Mouse (Mus musculus) hematopoietic multipotent progenitor cell, adult 10-12 weeks (in vitro differentiated cells): ENCODE results near the gene Commd9. TPM values are rescaled to one million over a fixed set of nuclear protein-coding genes. Genes with fewer than 3 reads are reported as not detected.

ENCODE experiments used
- polyA plus RNA-seq: library from polyadenylated mRNA; stranded (reverse); fragments of >175 nt; gene quantifications from 2 replicates; pipeline ENCODE4 v1.2.3, GENCODE M21; 2012; ENCODE audit warnings: low replicate concordance

Gene Commd9
- polyA plus RNA-seq = 5.3 and 45.5 TPM in 2 replicates

GRCm38 (mm10) chr2:101885768-101886438, at the start of gene Commd9:
Commd9 (plus strand) TSS chr2:101886247.

GRCm38 (mm10) chr2:101882998-101883397, 3.0 kb upstream of the Commd9 start, which contains the start of gene Prr5l:
Prr5l (minus strand) TSS chr2:101883027.

Other genes with a start within 250 kb of the Commd9 start
- 0.03 TPM in 1 of 2 replicates, not detected in the other for gene Rag1, start 236.7 kb upstream of the Commd9 start, polyA plus RNA-seq
- gene B230118H07Rik, start 236.7 kb upstream of the Commd9 start, polyA plus RNA-seq = 0.47 TPM in 1 of 2 replicates, not detected in the other
- gene Traf6, start 207.8 kb upstream of the Commd9 start, polyA plus RNA-seq = 2.0 and 4.1 TPM in 2 replicates
- gene Prr5l, start 3.2 kb upstream of the Commd9 start, polyA plus RNA-seq = 6.6 and 37.7 TPM in 2 replicates